Mouse (Mus musculus) midbrain, postnatal 0 days (tissue): Measurements from ENCODE around the gene Apopt1. TPM values are rescaled to one million over a fixed set of nuclear protein-coding genes. Genes with fewer than 3 reads are reported as not detected.
A peak's percentile ranks its signal among the peaks of the same experiment; 100 is the strongest.

Experiments used
- ATAC-seq: fragments of 200-750 bp; cut with Nextera tagmentation; 2 replicates; pipeline ENCODE4 v1.8.0; 2017; ENCODE audit warnings: moderate number of reproducible peaks, mild to moderate bottlenecking, moderate TSS enrichment, moderate library complexity; ENCODE audit not compliant: low FRiP score
- DNase-seq: peaks from one replicate; pipeline ENCODE4 v3.0.0-alpha.2; 2015; ENCODE audit warnings: low spot score
- H3K27ac ChIP-seq: fragments of 300-500 bp; sonication (generic); 2 replicates; pipeline ENCODE4 v1.5.1; 2014; ENCODE audit warnings: low read depth, mild to moderate bottlenecking, low read length, mixed read lengths
- H3K27me3 ChIP-seq: fragments of 300-500 bp; sonication (generic); 2 replicates; pipeline ENCODE4 v1.6.1; 2014; ENCODE audit warnings: low read length, control low read depth, mixed read lengths; ENCODE audit not compliant: insufficient read depth
- H3K36me3 ChIP-seq: fragments of 300-500 bp; sonication (generic); 2 replicates; pipeline ENCODE4 v1.6.1; 2014; ENCODE audit warnings: low read length, control low read depth, mixed read lengths; ENCODE audit not compliant: insufficient read depth
- H3K4me1 ChIP-seq: fragments of 300-500 bp; sonication (generic); 2 replicates; pipeline ENCODE4 v1.6.1; 2014; ENCODE audit warnings: mild to moderate bottlenecking, control low read depth, antibody characterized with exemption, low read length, mixed read lengths; ENCODE audit not compliant: insufficient read depth
- H3K4me2 ChIP-seq: fragments of 300-500 bp; sonication (generic); 2 replicates; pipeline ENCODE4 v1.6.1; 2014; ENCODE audit warnings: low read depth, mild to moderate bottlenecking, low read length, mixed read lengths; ENCODE audit not compliant: poor library complexity, severe bottlenecking
- H3K4me3 ChIP-seq: fragments of 300-500 bp; sonication (generic); 2 replicates; pipeline ENCODE4 v1.5.1; 2014; ENCODE audit warnings: low read depth, mild to moderate bottlenecking, low read length, moderate library complexity
- H3K9ac ChIP-seq: fragments of 300-500 bp; sonication (generic); replicated peaks from 2 replicates; pipeline ENCODE4 v1.6.1; 2014; ENCODE audit warnings: mild to moderate bottlenecking, low read length, moderate library complexity, mixed read lengths; ENCODE audit not compliant: poor library complexity, severe bottlenecking
- H3K9me3 ChIP-seq: fragments of 300-500 bp; sonication (generic); 2 replicates; pipeline ENCODE4 v1.6.1; 2016; ENCODE audit warnings: low read length, control low read depth
- CTCF ChIP-seq: IDR thresholded peaks from 2 replicates; pipeline ENCODE4 v1.5.1; 2016; ENCODE audit warnings: antibody characterized with exemption, mild to moderate bottlenecking
- WGBS: fragments of 180-500 bp; shearing (Covaris S2); extraction: QIAGEN DNeasy Blood & Tissue Kit; methylation state at CpG from one replicate; pipeline ENCODE4 v1.1.7; 2014; 5-methylcytosine and 5-hydroxymethylcytosine counted together
- polyA plus RNA-seq: library from polyadenylated mRNA; unstranded; fragments of >200 nt; fragmentation: Nextera tagmentation; extraction: Ambion mirVana; gene quantifications from 2 replicates; pipeline ENCODE4 v1.2.1, GENCODE M21; 2015
- total RNA-seq: library from RNA; depleted of rRNA; stranded (reverse); fragments of >200 nt; gene quantifications from 2 replicates; pipeline ENCODE4 v1.2.3, GENCODE M21; 2014

Gene Apopt1
- total and polyA plus RNA-seq, 2 experiments from 2014 or later: 17.9 to 63.1 TPM

GRCm38 (mm10) chr12:111759176-111760061 is 46.4 kb downstream of the Apopt1 start:
- Histone ChIP-seq H3K27ac (peak overlapping the region; percentile 99), H3K9ac (peak overlapping the region; percentile 99), H3K4me1 (peaks cover 14% of the 10 kb centered on the region; the same call in 1 of the 2 replicates), H3K27me3 (no peaks in the 10 kb centered on the region), H3K4me2 (peak overlapping the region; percentile 97), H3K4me3 (peak overlapping the region; percentile 91), H3K9me3 (no peaks in the 10 kb centered on the region), H3K36me3 (no peaks in the 10 kb centered on the region; the same call in 1 of the 2 replicates)
- no peak for TF ChIP-seq CTCF
- DNase-seq (peak; percentile 57), ATAC-seq (peak; percentile 65)
- WGBS: under 1% methylated on average over 34 of the region's 35 CpGs

GRCm38 (mm10) chr12:111760306-111760908 is 47.3 kb downstream of the Apopt1 start:
- H3K27me3 ChIP-seq: no peaks in the 10 kb centered on the region
- no peaks in the 10 kb centered on the region; the same call in 1 of the 2 replicates for H3K36me3 ChIP-seq
- 62% methylated on average over 7 of the region's 7 CpGs for WGBS
- ATAC-seq: no peak
- DNase-seq: no peak
- peak overlapping the region; percentile 99; the same call in 1 of the 2 replicates for H3K9ac ChIP-seq
- 0 out of 2 replicates have a peak overlapping the region, but pooled peaks have one; percentile 99 for H3K27ac ChIP-seq
- no peaks in the 10 kb centered on the region for H3K9me3 ChIP-seq
- peaks cover 14% of the 10 kb centered on the region; the same call in 1 of the 2 replicates for H3K4me1 ChIP-seq
- TF ChIP-seq CTCF: no peak
- H3K4me2 ChIP-seq: peak overlapping the region; percentile 97
- peak overlapping the region; percentile 91 for H3K4me3 ChIP-seq

- ATAC-seq (no peak), DNase-seq (no peak)
- peaks cover 21% of the 10 kb centered on the region for H3K4me1 ChIP-seq
- WGBS: 92% methylated on average over 13 of the region's 13 CpGs
- H3K27me3 ChIP-seq: no peaks in the 10 kb centered on the region
- H3K4me3 ChIP-seq: no peak overlapping the region
- no peak overlapping the region for H3K9ac ChIP-seq
- H3K4me2 ChIP-seq: no peak overlapping the region
- H3K36me3 ChIP-seq: no peaks in the 10 kb centered on the region; the same call in 1 of the 2 replicates
- TF ChIP-seq CTCF: no peak
- H3K27ac ChIP-seq: no peak overlapping the region
- no peaks in the 10 kb centered on the region for H3K9me3 ChIP-seq
Measured at GRCm38 (mm10) chr12:111762620-111763280, 49.7 kb downstream of the Apopt1 start.

GRCm38 (mm10) chr12:111766313-111767236 is 53.5 kb downstream of the Apopt1 start:
- H3K4me3 ChIP-seq: no peak overlapping the region
- H3K9me3 ChIP-seq: no peaks in the 10 kb centered on the region
- no peak for TF ChIP-seq CTCF
- ATAC-seq (no peak), DNase-seq (peak; percentile 18)
- H3K9ac ChIP-seq: 0 out of 2 replicates have a peak overlapping the region, but pooled peaks have one; percentile 19
- no peaks in the 10 kb centered on the region for H3K27me3 ChIP-seq
- no peak overlapping the region for H3K27ac ChIP-seq
- peak overlapping the region; percentile 13; the same call in 1 of the 2 replicates for H3K4me2 ChIP-seq
- H3K36me3 ChIP-seq: no peaks in the 10 kb centered on the region; the same call in 1 of the 2 replicates
- WGBS: 22% methylated on average over 16 of the region's 16 CpGs
- peaks cover 10% of the 10 kb centered on the region for H3K4me1 ChIP-seq

GRCm38 (mm10) chr12:111768322-111768928 is 55.4 kb downstream of the Apopt1 start:
- H3K4me3 ChIP-seq: no peak overlapping the region
- H3K9ac ChIP-seq: no peak overlapping the region
- H3K4me2 ChIP-seq: no peak overlapping the region
- ATAC-seq (no peak), DNase-seq (no peak)
- TF ChIP-seq CTCF: no peak
- no peaks in the 10 kb centered on the region for H3K27me3 ChIP-seq
- no peak overlapping the region for H3K27ac ChIP-seq
- H3K36me3 ChIP-seq: peaks cover 11% of the 10 kb centered on the region
- peaks cover 8% of the 10 kb centered on the region for H3K4me1 ChIP-seq
- 87% methylated on average over 10 of the region's 10 CpGs for WGBS
- H3K9me3 ChIP-seq: no peaks in the 10 kb centered on the region
